Mouse (Mus musculus) Muller cell, postnatal 12 days (primary cell): ENCODE data around the gene Car7.
A peak's percentile ranks its signal among the peaks of the same experiment; 100 is the strongest.

Experiments
- DNase-seq: peaks from one replicate; pipeline ENCODE4 v3.0.0-alpha.2; 2015; ENCODE audit errors: inconsistent ontology term

Car7 gene

GRCm38 (mm10) chr8:104533971-104534778 lies at the start of gene Car7, which contains the start of gene Nae1:
TSS of gene Car7 (plus strand) at chr8:104534689.
TSS of gene Nae1 (minus strand) at chr8:104534637.
- DNase-seq, result peak; percentile 95

DNA sequence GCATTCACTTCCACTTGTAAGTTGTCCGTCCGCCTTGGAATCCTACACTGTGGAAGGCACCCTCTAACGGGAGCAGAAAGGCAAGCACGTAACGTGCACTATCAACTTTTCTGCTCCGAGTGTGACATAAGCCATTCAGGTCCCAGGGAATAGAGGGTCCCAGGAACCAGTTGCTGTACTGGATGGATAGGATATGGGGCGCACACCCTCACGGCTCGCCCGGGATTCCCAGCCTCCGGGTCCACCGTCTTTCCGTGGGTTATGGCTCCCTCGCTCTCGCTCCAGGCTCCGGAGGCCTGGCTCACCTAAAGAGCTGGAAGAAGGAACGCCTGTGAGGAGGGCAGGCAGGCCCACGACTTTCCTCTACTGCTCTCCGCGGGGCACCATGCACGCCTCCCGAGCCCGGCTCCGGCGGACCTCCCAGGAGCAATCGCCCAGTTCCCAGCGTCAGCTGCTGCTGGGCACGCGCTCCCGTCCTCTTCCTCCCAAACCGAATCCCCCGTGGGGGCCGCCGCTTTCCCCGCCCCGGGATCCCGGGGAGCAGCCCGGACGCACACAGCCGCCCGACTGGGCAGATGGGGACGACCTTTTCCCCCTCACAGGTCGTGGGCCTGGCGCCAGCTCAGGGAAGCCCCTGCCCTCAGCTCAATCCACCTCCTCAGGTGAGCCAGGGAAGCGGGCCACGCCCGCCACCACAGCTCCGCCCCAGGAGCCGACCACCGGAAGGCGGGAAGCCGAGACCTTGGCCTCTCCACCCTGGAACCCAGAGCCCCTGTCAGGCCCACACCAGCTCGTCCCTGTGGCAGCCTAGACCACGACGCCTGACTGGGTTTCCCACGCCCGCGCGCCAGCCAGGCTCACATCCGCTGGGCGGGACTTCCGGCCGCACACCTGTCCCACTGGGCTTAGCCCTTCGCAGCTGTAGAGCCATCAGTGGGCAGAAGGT lies 25.2 kb upstream of the Car7 start, which contains the start of gene Terb1:
Gene Terb1, minus strand, starts transcription at position 850 of the 946 bp plus-strand sequence.
- DNase-seq, result peak; percentile 47

GRCm38 (mm10) chr8:104510134-104510533 lies 24.4 kb upstream of the Car7 start:
- DNase-seq, result no peak

GRCm38 (mm10) chr8:104517872-104518271 lies 16.6 kb upstream of the Car7 start:
- DNase-seq, result no peak

DNA sequence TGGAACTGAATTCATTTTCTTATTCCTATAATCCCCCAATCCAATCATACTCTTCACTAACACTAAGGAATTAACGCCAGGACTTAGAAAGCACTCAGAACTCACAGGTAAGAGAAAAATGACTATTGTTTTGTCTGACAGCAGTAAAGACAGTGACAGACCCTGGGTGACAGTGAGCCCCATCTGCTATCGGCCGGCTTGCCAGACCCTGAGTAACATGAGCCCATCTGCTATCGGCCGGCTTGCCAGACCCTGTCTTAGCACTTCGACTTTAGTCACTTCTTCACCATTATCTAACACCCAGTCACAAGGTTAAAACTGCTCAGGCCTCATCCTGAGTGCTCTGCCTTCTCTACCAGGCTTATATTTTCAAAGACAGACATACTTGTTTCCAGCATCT lies 4.8 kb upstream of the Car7 start:
- DNase-seq, result no peak

- DNase-seq, result no peak
These were observed 938 bp upstream of the Car7 start for GRCm38 (mm10) chr8:104533551-104533950.

DNA sequence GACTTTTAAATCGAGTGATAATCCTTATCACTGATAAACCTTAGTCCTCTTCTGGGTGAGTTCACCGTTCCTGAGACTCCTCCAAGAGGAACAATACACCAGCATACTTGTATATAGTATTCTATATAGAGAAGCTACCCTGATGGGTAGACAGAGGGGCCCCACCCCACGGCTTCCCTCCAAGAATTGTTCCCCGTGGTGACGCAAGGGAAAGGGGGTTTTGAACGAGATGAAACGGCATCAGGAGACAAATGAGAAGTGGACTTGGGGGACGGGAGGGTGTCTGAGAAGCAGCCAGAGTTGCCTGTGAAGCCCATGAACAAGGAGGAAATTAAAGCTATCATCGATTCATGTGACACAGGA lies 271 bp downstream of the Car7 start:
- no peak for DNase-seq

- peak; percentile 16 for DNase-seq
These were observed 889 bp downstream of the Car7 start for GRCm38 (mm10) chr8:104535378-104535777.

DNA sequence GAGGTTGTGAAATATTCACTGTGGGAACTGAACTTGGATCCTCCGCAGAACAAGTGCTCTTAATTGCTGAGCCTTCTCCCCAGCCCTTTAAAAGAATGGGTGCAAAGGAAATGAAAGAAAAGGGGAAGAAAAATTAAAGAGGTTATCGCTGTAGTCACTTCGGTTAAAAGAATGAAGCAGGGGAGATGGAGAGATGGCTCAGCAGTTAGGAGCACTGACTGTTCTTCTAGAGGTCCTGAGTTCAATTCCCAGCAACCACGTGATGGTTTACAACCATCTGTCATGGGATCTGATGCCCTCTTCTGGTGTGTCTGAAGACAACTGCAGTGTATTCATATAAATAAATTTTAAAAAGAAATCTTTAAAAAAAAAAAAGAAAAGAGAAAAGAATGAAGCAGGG lies 1.5 kb downstream of the Car7 start:
- no peak for DNase-seq

GRCm38 (mm10) chr8:104538896-104539295 lies 4.4 kb downstream of the Car7 start:
- DNase-seq, result no peak

DNA sequence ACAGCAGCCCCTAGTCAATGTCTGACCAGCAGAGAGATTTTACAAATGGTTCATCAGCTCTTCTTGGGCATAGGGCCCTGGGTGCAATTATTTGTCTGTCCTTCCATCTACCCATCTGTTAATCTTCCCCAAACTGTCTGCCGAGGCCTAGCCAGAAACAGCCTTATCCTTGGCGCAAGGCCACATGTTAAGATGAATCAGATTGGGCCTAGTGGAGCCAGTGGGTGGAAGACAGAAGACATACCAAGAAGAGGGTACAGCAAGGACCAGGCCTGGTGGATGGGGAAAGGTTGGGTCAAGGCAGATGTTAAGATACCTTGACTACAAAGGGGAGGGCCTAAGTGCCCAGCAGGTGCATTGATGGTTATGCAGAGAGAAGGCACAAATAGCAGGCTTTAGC lies 5.1 kb downstream of the Car7 start:
- peak; percentile 6 for DNase-seq

GRCm38 (mm10) chr8:104540238-104540637 lies 5.7 kb downstream of the Car7 start:
- no peak for DNase-seq

GRCm38 (mm10) chr8:104540710-104541514 lies 6.4 kb downstream of the Car7 start:
- peak; percentile 42 for DNase-seq

DNA sequence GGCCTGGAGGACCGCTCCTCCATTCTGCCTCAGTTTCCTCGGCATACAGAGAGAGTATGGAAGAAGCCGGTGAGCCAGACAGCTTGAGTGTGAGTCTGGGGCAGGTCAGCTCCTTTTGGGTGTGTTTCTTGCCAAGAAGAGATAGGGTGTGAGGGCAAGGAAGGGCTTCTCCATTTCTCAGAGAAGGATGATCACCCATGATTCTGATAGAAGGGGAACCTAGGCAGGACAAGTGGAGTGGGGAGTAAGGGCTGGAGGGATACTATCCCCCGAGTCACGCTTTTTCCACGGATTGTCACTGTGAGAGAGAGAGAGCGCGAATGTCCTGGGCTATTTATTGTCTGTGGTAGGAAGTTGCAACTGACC lies 7.0 kb downstream of the Car7 start:
- DNase-seq, result no peak

- no peak for DNase-seq
These were observed 7.7 kb downstream of the Car7 start for GRCm38 (mm10) chr8:104542160-104542559.

DNA sequence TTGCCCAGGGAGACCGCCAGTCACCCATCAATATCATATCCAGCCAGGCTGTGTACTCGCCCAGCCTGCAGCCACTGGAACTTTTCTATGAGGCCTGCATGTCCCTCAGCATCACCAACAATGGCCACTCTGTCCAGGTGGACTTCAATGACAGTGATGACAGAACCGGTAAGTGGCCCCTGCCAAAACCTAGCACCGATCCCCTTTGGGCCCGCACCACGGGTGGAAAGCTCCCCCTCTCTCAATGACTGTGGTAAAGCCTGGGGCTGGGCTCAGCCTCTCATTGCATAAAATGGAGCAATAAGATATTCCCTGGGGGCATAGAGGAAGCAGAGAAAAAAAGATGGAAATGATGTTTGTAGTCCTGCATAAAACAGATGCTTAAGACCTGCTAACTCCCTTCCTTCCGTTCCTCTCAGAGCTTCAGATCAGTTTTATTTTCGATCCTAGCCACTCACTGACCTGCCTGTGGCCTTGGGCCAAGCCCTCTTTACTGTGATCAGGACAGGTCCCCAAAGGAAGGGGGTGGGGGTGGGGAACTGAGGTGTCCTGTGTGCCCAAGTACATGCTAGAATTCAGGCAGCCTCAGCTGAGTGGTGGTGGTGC lies 9.1 kb downstream of the Car7 start:
- DNase-seq, result no peak

- no peak for DNase-seq
These were observed 20.7 kb downstream of the Car7 start for GRCm38 (mm10) chr8:104555191-104555590.

- no peak for DNase-seq
These were observed 22.7 kb downstream of the Car7 start for GRCm38 (mm10) chr8:104557226-104557625.

- no peak for DNase-seq
These were observed 26.2 kb downstream of the Car7 start for GRCm38 (mm10) chr8:104560731-104561130.

- peak; percentile 85 for DNase-seq
These were observed 30.4 kb downstream of the Car7 start for GRCm38 (mm10) chr8:104564633-104565456.

GRCm38 (mm10) chr8:104565457-104565798 lies 30.9 kb downstream of the Car7 start:
- no peak for DNase-seq
